ENCODE assay signal across 9 mouse cellular contexts in genomic region chr9:61046517-61046916, GRCm38 (mm10).
A peak's percentile ranks its signal among the peaks of the same experiment; 100 is the strongest.
DNase-seq lines count a peak whose midpoint lies in the region; ATAC-seq and TF ChIP-seq lines count a peak whose summit lies in the region.
"Had no signal": no experiment of that assay in that cellular context is flagged by ENCODE, and none has a peak within 500 bp of the region (broad histone marks: within the 10 kb centered on the region; RNA-seq: fewer than 3 reads in every experiment).

No protein-coding gene starts in this region.

- no peak for ATAC-seq in intestine, postnatal 0 days
- no peak for ATAC-seq in intestine, embryonic 16.5 days

- H3K27ac ChIP-seq in intestine, postnatal 0 days (ENCODE audit: low read depth, low read length), result no peak overlapping the region
- H3K27ac ChIP-seq in intestine, embryonic 16.5 days (ENCODE audit: low read length), result no peak overlapping the region
- no peak overlapping the region for H3K27ac ChIP-seq in liver, adult 2 months (replicated peaks; ENCODE audit: insufficient read depth, low read depth, low read length)
- H3K27ac ChIP-seq: neural tube, embryonic 12.5 days had no signal

- WGBS in intestine, postnatal 0 days, result 23% methylated on average over 7 of the region's 7 CpGs
- 21% methylated on average over 7 of the region's 7 CpGs for WGBS in intestine, embryonic 16.5 days
- WGBS in liver, adult 2 months, result 20% methylated on average over 7 of the region's 7 CpGs

- DNase-seq in MN1 (ENCODE audit: low spot score), result peak; percentile 54
- peak; percentile 66 for DNase-seq in cerebellum, adult 9-11 months
- DNase-seq in gastrocnemius, postnatal 4 days (ENCODE audit: low spot score in 2 of 2), result peak; percentile 70 to 74
- DNase-seq in liver, adult 2 months (ENCODE audit: extremely low read depth, low read depth, low spot score), result peak; percentile 31
- peak; percentile 40 for DNase-seq in retina, postnatal 7 days (ENCODE audit: low read depth, low spot score)
- peak; percentile 53 for DNase-seq in urinary bladder, adult 2 months (ENCODE audit: low spot score)

- no peak overlapping the region for H3K9ac ChIP-seq in intestine, postnatal 0 days (ENCODE audit: low read depth, low read length)
- H3K9ac ChIP-seq in intestine, embryonic 16.5 days (ENCODE audit: low read depth, low read length), result no peak overlapping the region
- no peak overlapping the region for H3K9ac ChIP-seq in liver, adult 2 months (ENCODE audit: low read depth, low read length)
- H3K9ac ChIP-seq: neural tube, embryonic 12.5 days had no signal

- H3K4me2 ChIP-seq in intestine, postnatal 0 days (replicated peaks; ENCODE audit: low read depth), result no peak overlapping the region
- no peak overlapping the region for H3K4me2 ChIP-seq in intestine, embryonic 16.5 days (ENCODE audit: low read depth, low read length)
- H3K4me2 ChIP-seq: neural tube, embryonic 12.5 days had no signal

- no peaks in the 10 kb centered on the region for H3K79me2 ChIP-seq in liver, adult 2 months (ENCODE audit: control insufficient read depth, insufficient read depth, low read length)

- no peaks in the 10 kb centered on the region for H3K4me1 ChIP-seq in intestine, postnatal 0 days (replicated peaks; ENCODE audit: control insufficient read depth, insufficient read depth, low read length)
- H3K4me1 ChIP-seq in intestine, embryonic 16.5 days (ENCODE audit: control insufficient read depth, insufficient read depth, low read length), result no peaks in the 10 kb centered on the region
- H3K4me1 ChIP-seq in liver, adult 2 months (ENCODE audit: control insufficient read depth, insufficient read depth, low read length), result no peaks in the 10 kb centered on the region

- H3K27me3 ChIP-seq in intestine, postnatal 0 days (replicated peaks; ENCODE audit: control insufficient read depth, insufficient read depth, low read length), result no peaks in the 10 kb centered on the region
- H3K27me3 ChIP-seq in intestine, embryonic 16.5 days (replicated peaks; ENCODE audit: control insufficient read depth, insufficient read depth, low read length), result no peaks in the 10 kb centered on the region
- no peaks in the 10 kb centered on the region for H3K27me3 ChIP-seq in liver, adult 2 months (ENCODE audit: control insufficient read depth, insufficient read depth, low read length)

- H3K9me3 ChIP-seq in intestine, postnatal 0 days (ENCODE audit: control insufficient read depth), result no peaks in the 10 kb centered on the region
- H3K9me3 ChIP-seq in intestine, embryonic 16.5 days (ENCODE audit: control insufficient read depth, low read length), result no peaks in the 10 kb centered on the region
- H3K9me3 ChIP-seq: neural tube, embryonic 12.5 days had no signal

- TF ChIP-seq POLR2A in liver, adult 2 months (IDR thresholded peaks at IDR 0.05; ENCODE audit: extremely low read depth, insufficient read depth, low read length), result no peak

- TF ChIP-seq CTCF in intestine, postnatal 0 days (IDR thresholded peaks at IDR 0.05; ENCODE audit: low read depth), result peak; percentile 92
- TF ChIP-seq CTCF in liver, adult 2 months (IDR thresholded peaks at IDR 0.05; ENCODE audit: low read depth, low read length), result peak; percentile 82

- no peak overlapping the region for H3K4me3 ChIP-seq in intestine, postnatal 0 days (ENCODE audit: low read depth, low read length)
- no peak overlapping the region for H3K4me3 ChIP-seq in intestine, embryonic 16.5 days (ENCODE audit: low read length)
- no peak overlapping the region for H3K4me3 ChIP-seq in liver, adult 2 months (ENCODE audit: insufficient read depth, low read depth, low read length)
- H3K4me3 ChIP-seq: neural tube, embryonic 12.5 days had no signal

- no peaks in the 10 kb centered on the region for H3K36me3 ChIP-seq in intestine, postnatal 0 days (ENCODE audit: control insufficient read depth, insufficient read depth)
- H3K36me3 ChIP-seq in intestine, embryonic 16.5 days (ENCODE audit: control insufficient read depth, insufficient read depth, low read length), result no peaks in the 10 kb centered on the region
- no peaks in the 10 kb centered on the region for H3K36me3 ChIP-seq in liver, adult 2 months (ENCODE audit: control insufficient read depth, insufficient read depth, low read length)
- H3K36me3 ChIP-seq: neural tube, embryonic 12.5 days had no signal
